Mouse (Mus musculus) bone marrow macrophage, adult 2 months (primary cell): Measurements from ENCODE around the gene Tas1r1. TPM values are rescaled to one million over a fixed set of nuclear protein-coding genes. Genes with fewer than 3 reads are reported as not detected.

Experiments
- H3K27ac ChIP-seq: 2 replicates; pipeline ENCODE4 v1.5.1; 2012; ENCODE audit warnings: low read depth, low read length; ENCODE audit not compliant: insufficient read depth
- H3K4me1 ChIP-seq: 2 replicates; pipeline ENCODE4 v1.6.1; 2012; ENCODE audit warnings: low read length; ENCODE audit not compliant: control insufficient read depth, insufficient read depth
- H3K4me3 ChIP-seq: 2 replicates; pipeline ENCODE4 v1.5.1; 2012; ENCODE audit warnings: mild to moderate bottlenecking, low read length, moderate library complexity; ENCODE audit not compliant: insufficient read depth
- CTCF ChIP-seq: IDR thresholded peaks from 2 replicates; pipeline ENCODE4 v1.5.1; 2012; ENCODE audit warnings: low read depth, mild to moderate bottlenecking, low read length, moderate library complexity
- POLR2A ChIP-seq: IDR thresholded peaks from 2 replicates; pipeline ENCODE4 v1.6.1; 2012; ENCODE audit warnings: mild to moderate bottlenecking, low read depth, low read length, borderline replicate concordance
- polyA plus RNA-seq: library from polyadenylated mRNA; stranded (reverse); fragments of >200 nt; gene quantifications from 2 replicates; pipeline ENCODE4 v1.2.4, GENCODE M21; 2012; ENCODE audit not compliant: missing spikeins, insufficient read depth, insufficient read length

Gene Tas1r1
- polyA plus RNA-seq, 1 experiment, result not detected

DNA sequence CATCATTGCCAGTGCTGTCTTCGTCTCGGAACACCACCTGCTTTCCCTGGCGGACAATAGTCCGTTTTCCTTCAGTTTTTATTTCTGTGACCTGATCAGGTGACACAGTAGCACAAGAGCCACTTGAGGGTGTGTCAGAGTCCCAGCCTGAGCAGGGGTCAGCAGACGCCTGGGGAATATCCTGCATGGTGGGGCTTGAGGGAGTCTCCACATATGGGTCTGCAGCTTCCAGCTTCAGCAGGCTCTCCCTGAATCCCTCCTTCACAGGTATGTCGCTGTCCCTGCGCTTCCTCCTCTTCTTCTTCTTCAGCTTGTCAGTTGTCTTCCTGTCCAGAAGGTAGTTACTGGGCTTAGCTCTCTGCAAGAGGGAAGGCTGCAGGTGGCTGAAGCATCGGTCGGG lies 46.3 kb downstream of the Tas1r1 start:
- Histone ChIP-seq H3K4me1 (peaks cover 7% of the 10 kb centered on the region), H3K27ac (no peak overlapping the region), H3K4me3 (no peak overlapping the region)
- TF ChIP-seq POLR2A, result no peak
- TF ChIP-seq CTCF, result no peak

DNA sequence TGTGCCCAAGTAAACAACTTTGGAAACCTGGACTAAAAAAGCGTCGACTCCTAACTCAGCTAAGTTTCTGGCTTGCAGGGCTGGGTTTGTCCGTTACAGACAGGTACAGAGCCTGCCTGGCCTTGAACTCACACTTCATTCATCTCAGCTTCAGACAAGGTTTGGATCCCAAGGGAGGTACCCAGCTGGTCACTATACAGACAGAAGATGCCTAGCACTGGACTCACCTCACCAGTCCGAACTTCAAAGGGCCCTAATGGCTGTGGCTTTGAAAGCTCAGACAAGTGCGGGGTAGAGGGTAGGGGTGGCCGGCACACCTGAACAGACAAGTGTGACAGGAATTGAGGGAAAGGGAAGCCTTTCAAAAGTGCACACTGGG lies 49.3 kb downstream of the Tas1r1 start:
- Histone ChIP-seq H3K4me3 (peak overlapping the region; percentile 91), H3K4me1 (peaks cover 9% of the 10 kb centered on the region), H3K27ac (no peak overlapping the region)
- TF ChIP-seq CTCF (no peak), POLR2A (no peak)

DNA sequence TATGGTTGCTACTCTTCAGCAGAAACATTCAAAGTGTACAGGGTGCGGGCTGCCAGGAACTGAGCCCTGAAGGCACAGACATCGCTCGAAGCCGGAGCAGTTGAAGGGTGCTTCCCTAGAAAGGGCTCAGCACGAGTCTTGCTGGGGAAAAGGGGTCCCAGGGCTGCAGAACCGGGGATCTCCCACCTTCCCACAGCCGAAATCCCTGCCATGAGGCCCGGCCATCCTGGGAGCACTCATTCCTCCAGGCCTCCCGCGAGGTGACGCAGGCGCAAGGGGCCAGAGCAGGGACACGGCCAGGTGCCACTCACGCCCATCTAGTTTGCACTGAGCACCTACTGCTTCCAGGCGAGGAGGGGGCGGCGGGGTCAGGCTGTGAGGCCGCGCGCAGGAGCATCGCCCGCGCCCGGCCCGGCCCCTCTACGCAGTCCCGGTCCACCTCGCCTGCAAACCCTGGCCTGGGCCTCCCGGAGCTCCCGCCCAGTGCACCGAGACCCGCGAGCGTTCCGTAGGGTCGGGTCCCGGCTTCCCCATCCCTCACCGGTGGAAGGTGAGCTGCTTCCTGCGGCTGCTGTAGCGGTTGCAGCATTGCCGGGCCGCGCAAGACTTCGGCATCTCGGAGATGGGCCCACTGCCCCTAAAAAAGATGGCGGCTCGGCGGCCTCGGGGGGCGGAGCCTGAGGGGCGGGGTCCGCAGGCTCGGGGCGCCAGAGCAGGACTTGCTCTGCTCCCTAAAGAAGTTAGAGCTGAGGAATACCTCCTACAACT lies 49.8 kb downstream of the Tas1r1 start, which contains the start of gene Thap3:
TSS of gene Thap3 (minus strand) at position 656 of the 768 bp plus-strand sequence.
- H3K4me3 ChIP-seq, result peak within 1 kb of the TSS; percentile 91
- TF ChIP-seq POLR2A (no peak), CTCF (no peak)
- H3K27ac ChIP-seq, result no peak within 1 kb of the TSS
- peaks cover 9% of the 10 kb centered on the region for H3K4me1 ChIP-seq

DNA sequence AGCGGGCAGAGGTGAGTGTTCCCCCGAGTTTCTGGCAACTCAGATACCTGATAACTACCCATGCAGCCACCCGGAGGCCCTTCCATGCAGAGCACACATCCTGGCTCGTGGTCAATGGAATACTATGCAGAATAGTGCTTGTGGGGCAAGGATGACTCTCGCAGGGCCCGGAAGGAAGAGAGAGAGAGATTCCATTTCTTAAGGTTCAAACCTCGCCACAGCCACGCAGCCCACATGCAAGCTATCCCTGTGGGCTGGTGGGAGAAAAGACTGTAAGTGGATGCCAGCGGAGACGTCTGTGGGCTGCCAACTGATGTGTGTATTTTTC lies 50.4 kb downstream of the Tas1r1 start:
- peaks cover 9% of the 10 kb centered on the region for H3K4me1 ChIP-seq
- H3K4me3 ChIP-seq, result peak overlapping the region; percentile 91
- TF ChIP-seq POLR2A, result no peak
- TF ChIP-seq CTCF, result no peak
- no peak overlapping the region for H3K27ac ChIP-seq

DNA sequence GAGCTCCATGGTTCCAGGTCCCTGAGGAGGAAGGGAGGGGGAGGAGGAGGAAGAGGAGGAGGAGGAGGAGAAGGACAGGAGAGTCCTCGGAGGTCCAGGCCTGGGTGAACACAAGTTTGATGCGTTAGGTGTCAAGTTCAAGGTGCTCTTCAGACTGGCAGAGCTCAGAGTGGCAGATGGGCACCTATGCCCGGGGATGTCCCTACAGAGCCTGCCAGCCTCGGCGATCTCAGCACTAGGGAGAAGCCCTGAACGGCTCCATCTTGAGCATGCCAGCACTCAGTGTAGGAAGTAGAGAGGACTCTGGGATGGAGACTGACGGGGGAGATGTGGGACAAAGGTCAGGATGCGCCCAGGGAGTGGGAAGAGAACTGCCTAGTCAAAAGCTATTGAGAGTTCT lies 51.7 kb downstream of the Tas1r1 start:
- no peak overlapping the region for H3K27ac ChIP-seq
- H3K4me1 ChIP-seq, result peaks cover 9% of the 10 kb centered on the region
- H3K4me3 ChIP-seq, result no peak overlapping the region
- TF ChIP-seq CTCF (no peak), POLR2A (no peak)

DNA sequence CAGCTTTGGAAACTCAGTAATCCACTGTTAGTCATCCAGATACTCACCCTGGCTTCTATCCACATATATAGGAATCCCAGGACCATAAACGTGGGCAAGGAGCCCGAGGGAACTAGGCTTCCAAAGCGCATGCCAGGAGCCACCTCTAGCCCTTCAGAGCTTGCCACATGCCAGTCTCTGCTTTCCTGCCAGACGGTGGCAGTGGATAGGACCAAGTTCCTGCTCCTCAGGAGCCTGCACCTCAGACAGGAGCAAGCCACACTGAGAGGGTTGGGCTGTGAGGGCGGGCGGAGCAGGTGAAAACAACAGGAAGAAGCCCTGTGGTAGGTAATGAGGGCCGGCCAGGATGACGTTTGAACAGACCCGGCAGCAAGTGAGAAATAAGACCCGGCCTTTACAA lies 52.5 kb downstream of the Tas1r1 start:
- peaks cover 9% of the 10 kb centered on the region for H3K4me1 ChIP-seq
- no peak for TF ChIP-seq POLR2A
- no peak for TF ChIP-seq CTCF
- no peak overlapping the region for H3K27ac ChIP-seq
- no peak overlapping the region for H3K4me3 ChIP-seq

DNA sequence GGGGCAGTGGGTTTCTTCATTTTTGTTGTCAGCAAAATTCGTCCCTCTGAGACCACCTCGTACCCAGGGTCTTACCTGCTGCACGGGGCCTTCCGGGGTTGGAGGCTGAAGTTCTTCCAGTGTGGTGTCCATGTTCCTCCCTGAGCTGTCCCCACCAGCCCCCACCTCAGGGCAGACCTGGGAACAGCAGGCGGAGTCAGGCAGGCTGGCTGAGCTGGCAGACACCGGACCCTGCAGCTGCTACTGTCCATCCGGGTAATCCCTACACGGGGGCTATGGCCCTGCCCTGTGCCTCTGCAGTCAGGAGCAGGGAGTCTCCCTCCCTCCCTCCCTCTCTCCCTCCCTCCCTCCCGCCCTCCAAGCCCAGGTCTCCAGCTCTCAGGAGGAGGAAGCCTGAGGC lies 54.8 kb downstream of the Tas1r1 start:
- TF ChIP-seq POLR2A (no peak), CTCF (no peak)
- no peak overlapping the region for H3K27ac ChIP-seq
- H3K4me3 ChIP-seq, result no peak overlapping the region
- H3K4me1 ChIP-seq, result peaks cover 9% of the 10 kb centered on the region

DNA sequence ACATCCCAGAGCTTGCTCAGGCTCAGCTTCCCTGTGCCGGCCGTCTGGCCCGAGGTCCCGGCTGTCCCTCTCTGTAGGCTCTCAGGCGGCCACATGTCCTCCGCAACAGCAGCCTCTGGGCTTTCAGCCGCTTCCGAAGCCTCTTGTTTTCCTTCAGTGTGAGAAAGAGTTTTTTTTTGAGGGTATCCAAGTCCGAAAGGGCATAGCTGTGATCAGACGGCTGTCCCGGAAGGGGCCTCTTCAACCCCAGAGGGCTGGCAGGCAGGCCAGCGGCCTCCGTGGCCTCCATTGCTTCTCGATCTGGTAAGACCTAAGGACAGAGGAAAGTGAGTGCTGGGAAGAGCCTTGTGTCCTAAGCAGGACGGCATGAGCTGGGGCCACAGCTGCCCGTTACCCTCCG lies 55.3 kb downstream of the Tas1r1 start:
- H3K4me3 ChIP-seq, result no peak overlapping the region
- TF ChIP-seq POLR2A, result no peak
- no peak for TF ChIP-seq CTCF
- H3K27ac ChIP-seq, result no peak overlapping the region
- H3K4me1 ChIP-seq, result peaks cover 10% of the 10 kb centered on the region

DNA sequence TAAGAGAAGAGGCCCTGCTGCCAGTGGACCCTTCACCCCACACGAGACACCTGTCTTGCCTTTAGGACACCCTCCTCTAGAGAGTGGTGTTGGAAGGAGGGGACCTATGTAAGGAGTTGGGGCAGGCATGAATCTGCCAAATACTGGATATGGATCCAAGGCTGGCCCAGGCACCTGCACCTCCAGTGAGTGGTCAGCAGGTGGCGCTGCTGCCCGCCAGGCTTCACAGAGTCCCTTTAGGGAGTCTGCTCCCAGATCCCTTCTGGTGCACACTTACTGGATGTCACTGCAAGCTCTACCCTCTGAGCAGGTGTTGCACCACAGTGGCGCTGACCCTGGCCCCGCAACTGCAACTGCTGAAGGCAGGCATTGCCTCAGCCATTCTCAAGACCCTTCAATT lies 57.0 kb downstream of the Tas1r1 start:
- Histone ChIP-seq H3K4me1 (peaks cover 3% of the 10 kb centered on the region), H3K27ac (no peak overlapping the region), H3K4me3 (no peak overlapping the region)
- TF ChIP-seq CTCF (peak; percentile 87; the same call in 1 of the 2 replicates), POLR2A (no peak)

DNA sequence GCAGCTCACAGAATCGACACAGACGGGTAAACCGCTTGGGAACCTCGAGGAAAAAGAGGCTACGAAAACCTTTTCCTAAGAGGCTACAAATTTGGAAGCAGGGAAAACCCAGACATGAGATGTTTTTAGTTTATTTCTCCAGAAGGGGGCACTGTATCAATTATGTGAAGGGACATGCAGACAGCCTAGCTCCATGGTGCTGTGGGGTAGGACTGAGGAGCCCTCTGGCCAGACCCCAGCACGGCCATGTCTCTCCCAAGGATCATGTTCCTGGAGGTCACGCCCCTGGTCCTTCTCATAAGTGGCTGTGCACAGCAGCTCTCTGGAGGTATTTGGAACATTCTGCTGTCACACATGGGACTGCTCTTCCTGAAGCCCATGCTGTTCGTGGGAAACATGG lies 57.7 kb downstream of the Tas1r1 start:
- H3K4me1 ChIP-seq, result peaks cover 3% of the 10 kb centered on the region
- TF ChIP-seq POLR2A, result no peak
- TF ChIP-seq CTCF, result peak; percentile 28

More for the DNA sequence above, 57.7 kb downstream of the Tas1r1 start:
- H3K27ac ChIP-seq, result no peak overlapping the region
- no peak overlapping the region for H3K4me3 ChIP-seq

Other genes starting within 250 kb of the Tas1r1 start
- 26.3 and 40.7 TPM in 2 replicates for gene Camta1, start 176.7 kb downstream of the Tas1r1 start, polyA plus RNA-seq
- 42.0 and 43.3 TPM in 2 replicates for gene Dnajc11, start 104.9 kb downstream of the Tas1r1 start, polyA plus RNA-seq
- gene Thap3, start 49.6 kb downstream of the Tas1r1 start, polyA plus RNA-seq, result 29.8 and 33.7 TPM in 2 replicates
- gene Phf13, start 42.3 kb downstream of the Tas1r1 start, polyA plus RNA-seq, result 10.1 and 11.0 TPM in 2 replicates
- 11.7 and 13.3 TPM in 2 replicates for gene Klhl21, start 29.8 kb downstream of the Tas1r1 start, polyA plus RNA-seq
- gene Zbtb48, start 10.9 kb downstream of the Tas1r1 start, polyA plus RNA-seq, result 7.5 and 11.4 TPM in 2 replicates
- 11.1 and 12.7 TPM in 2 replicates for gene Nol9, start 753 bp upstream of the Tas1r1 start, polyA plus RNA-seq
- gene Plekhg5, start 33.9 kb upstream of the Tas1r1 start, polyA plus RNA-seq, result 2.6 and 3.0 TPM in 2 replicates
- gene Tnfrsf25, start 77.4 kb upstream of the Tas1r1 start, polyA plus RNA-seq, result not detected in 2 replicates
- 0.44 and 0.97 TPM in 2 replicates for gene Espn, start 113.8 kb upstream of the Tas1r1 start, polyA plus RNA-seq
- not detected in 2 replicates for gene Hes2, start 120.3 kb upstream of the Tas1r1 start, polyA plus RNA-seq
- 39.0 and 46.2 TPM in 2 replicates for gene Acot7, start 139.6 kb upstream of the Tas1r1 start, polyA plus RNA-seq
- 0.47 TPM in 1 of 2 replicates, not detected in the other for gene Gpr153, start 235.7 kb upstream of the Tas1r1 start, polyA plus RNA-seq